Mouse (Mus musculus) limb, embryonic 14.5 days (tissue): ENCODE data around the gene Mei4. TPM values are rescaled to one million over a fixed set of nuclear protein-coding genes. Genes with fewer than 3 reads are reported as not detected.

Source experiments
- ATAC-seq: fragments of 200-750 bp; cut with Nextera tagmentation; 2 replicates; pipeline ENCODE4 v1.8.0; 2017; ENCODE audit warnings: low read depth, moderate number of reproducible peaks, moderate TSS enrichment; ENCODE audit not compliant: low FRiP score
- DNase-seq: peaks from one replicate; pipeline ENCODE4 v3.0.0-alpha.2; 2015; ENCODE audit warnings: low spot score
- H3K27ac ChIP-seq: fragments of 300-500 bp; sonication (generic); replicated peaks from 2 replicates; pipeline ENCODE4 v1.5.1; 2014; ENCODE audit warnings: low read depth, mild to moderate bottlenecking, low read length, moderate library complexity, mixed read lengths
- H3K27me3 ChIP-seq: fragments of 300-500 bp; sonication (generic); 2 replicates; pipeline ENCODE4 v1.6.1; 2014; ENCODE audit warnings: low read length, mixed read lengths; ENCODE audit not compliant: control insufficient read depth, insufficient read depth
- H3K36me3 ChIP-seq: fragments of 300-500 bp; sonication (generic); 2 replicates; pipeline ENCODE4 v1.6.1; 2014; ENCODE audit warnings: mild to moderate bottlenecking, low read length, moderate library complexity, mixed read lengths; ENCODE audit not compliant: control insufficient read depth, insufficient read depth
- H3K4me1 ChIP-seq: fragments of 300-500 bp; sonication (generic); 2 replicates; pipeline ENCODE4 v1.6.1; 2014; ENCODE audit warnings: antibody characterized with exemption, low read length, mixed read lengths; ENCODE audit not compliant: control insufficient read depth, insufficient read depth
- H3K4me2 ChIP-seq: fragments of 300-500 bp; sonication (generic); replicated peaks from 2 replicates; pipeline ENCODE4 v1.6.1; 2014; ENCODE audit warnings: low read depth, mild to moderate bottlenecking, low read length, moderate library complexity; ENCODE audit not compliant: severe bottlenecking
- H3K4me3 ChIP-seq: fragments of 300-500 bp; sonication (generic); replicated peaks from 2 replicates; pipeline ENCODE4 v1.5.1; 2014; ENCODE audit warnings: low read length
- H3K9ac ChIP-seq: fragments of 300-500 bp; sonication (generic); 2 replicates; pipeline ENCODE4 v1.6.1; 2014; ENCODE audit warnings: mild to moderate bottlenecking, low read depth, low read length, moderate library complexity; ENCODE audit not compliant: severe bottlenecking
- H3K9me3 ChIP-seq: fragments of 300-500 bp; sonication (generic); 2 replicates; pipeline ENCODE4 v1.6.1; 2016; ENCODE audit warnings: low read length; ENCODE audit not compliant: control insufficient read depth
- POLR2A ChIP-seq: fragments of 200-500 bp; IDR thresholded peaks from 2 replicates; pipeline ENCODE4 v1.8.0; 2012; ENCODE audit warnings: inconsistent platforms, mild to moderate bottlenecking, moderate library complexity, borderline replicate concordance; ENCODE audit not compliant: insufficient read depth, insufficient read length; ENCODE audit errors: extremely low read depth
- WGBS: fragments of 180-500 bp; shearing (Covaris S2); extraction: QIAGEN DNeasy Blood & Tissue Kit; methylation state at CpG from one replicate; pipeline ENCODE4 v1.1.7; 2014; 5-methylcytosine and 5-hydroxymethylcytosine counted together
- polyA plus RNA-seq, 2 experiments: library from polyadenylated mRNA; depleted of rRNA in 1 of 2; stranded (reverse) in 1 of 2; unstranded in 1 of 2; fragments of >200 nt; fragmentation: Nextera tagmentation in 1 of 2; extraction: Ambion mirVana in 1 of 2; gene quantifications; 2 replicates each; pipeline versions ENCODE4 v1.2.1 to v1.2.3; 2012 to 2014

Mei4 gene
- polyA plus RNA-seq, 2 experiments: 0.62 to 1.7 TPM

DNA sequence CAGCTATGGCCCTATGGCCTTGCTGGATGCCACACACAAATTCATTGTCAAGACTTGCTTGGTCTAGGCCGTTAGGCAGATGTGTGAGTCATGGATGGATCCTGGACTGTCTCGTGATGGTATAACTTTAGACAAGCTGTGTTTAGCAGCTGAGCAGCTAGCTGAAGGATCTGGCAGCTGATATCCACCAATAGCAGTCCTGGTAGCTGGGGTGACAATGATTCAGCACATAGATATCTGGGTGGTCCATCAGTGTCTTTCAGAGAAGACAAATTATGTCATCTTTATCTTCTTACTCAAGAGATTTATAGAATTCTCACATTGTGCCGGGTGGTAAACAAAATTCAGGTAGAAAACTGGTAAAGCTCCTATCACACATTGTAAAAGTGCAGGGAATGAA lies 93.4 kb downstream of the Mei4 start:
- DNase-seq: no peak
- Histone ChIP-seq H3K4me1 (no peaks in the 10 kb centered on the region), H3K4me2 (no peak overlapping the region), H3K9ac (no peak overlapping the region), H3K27ac (no peak overlapping the region), H3K4me3 (no peak overlapping the region), H3K9me3 (no peaks in the 10 kb centered on the region), H3K36me3 (no peaks in the 10 kb centered on the region), H3K27me3 (no peaks in the 10 kb centered on the region)
- WGBS: 73% methylated on average over 3 of the region's 3 CpGs
- ATAC-seq: no peak
- no peak for TF ChIP-seq POLR2A

GRCm38 (mm10) chr9:81957842-81958241 lies 94.4 kb downstream of the Mei4 start:
- TF ChIP-seq POLR2A: no peak
- H3K27ac ChIP-seq: no peak overlapping the region
- no peak for ATAC-seq
- no peak overlapping the region for H3K4me2 ChIP-seq
- DNase-seq: no peak
- no peaks in the 10 kb centered on the region for H3K27me3 ChIP-seq
- H3K36me3 ChIP-seq: no peaks in the 10 kb centered on the region
- WGBS: 48% methylated on average over 2 of the region's 2 CpGs
- H3K4me1 ChIP-seq: no peaks in the 10 kb centered on the region
- no peak overlapping the region for H3K4me3 ChIP-seq
- H3K9me3 ChIP-seq: no peaks in the 10 kb centered on the region
- no peak overlapping the region for H3K9ac ChIP-seq

- H3K9me3 ChIP-seq: no peaks in the 10 kb centered on the region
- H3K36me3 ChIP-seq: no peaks in the 10 kb centered on the region
- H3K9ac ChIP-seq: no peak overlapping the region
- H3K27me3 ChIP-seq: no peaks in the 10 kb centered on the region
- H3K4me2 ChIP-seq: no peak overlapping the region
- WGBS: 83% methylated on average over 1 of the region's 1 CpGs
- no peak overlapping the region for H3K27ac ChIP-seq
- TF ChIP-seq POLR2A: no peak
- H3K4me1 ChIP-seq: no peaks in the 10 kb centered on the region
- no peak for ATAC-seq
- no peak overlapping the region for H3K4me3 ChIP-seq
- no peak for DNase-seq
Observed at GRCm38 (mm10) chr9:81966765-81967164, 103.3 kb downstream of the Mei4 start.

- Histone ChIP-seq H3K9me3 (no peaks in the 10 kb centered on the region), H3K36me3 (no peaks in the 10 kb centered on the region), H3K4me2 (no peak overlapping the region), H3K4me1 (no peaks in the 10 kb centered on the region), H3K4me3 (no peak overlapping the region), H3K9ac (no peak overlapping the region), H3K27me3 (no peaks in the 10 kb centered on the region), H3K27ac (no peak overlapping the region)
- DNase-seq: no peak
- no peak for TF ChIP-seq POLR2A
- no peak for ATAC-seq
- WGBS: 64% methylated on average over 2 of the region's 2 CpGs
Observed at GRCm38 (mm10) chr9:81968935-81969334, 105.5 kb downstream of the Mei4 start.

- Histone ChIP-seq H3K9ac (no peak overlapping the region), H3K4me1 (no peaks in the 10 kb centered on the region), H3K4me2 (no peak overlapping the region), H3K9me3 (no peaks in the 10 kb centered on the region), H3K36me3 (no peaks in the 10 kb centered on the region), H3K27ac (no peak overlapping the region), H3K4me3 (no peak overlapping the region), H3K27me3 (no peaks in the 10 kb centered on the region)
- ATAC-seq: no peak
- WGBS: 91% methylated on average over 3 of the region's 3 CpGs
- no peak for TF ChIP-seq POLR2A
- no peak for DNase-seq
Observed at GRCm38 (mm10) chr9:81982461-81982860, 119.0 kb downstream of the Mei4 start.

DNA sequence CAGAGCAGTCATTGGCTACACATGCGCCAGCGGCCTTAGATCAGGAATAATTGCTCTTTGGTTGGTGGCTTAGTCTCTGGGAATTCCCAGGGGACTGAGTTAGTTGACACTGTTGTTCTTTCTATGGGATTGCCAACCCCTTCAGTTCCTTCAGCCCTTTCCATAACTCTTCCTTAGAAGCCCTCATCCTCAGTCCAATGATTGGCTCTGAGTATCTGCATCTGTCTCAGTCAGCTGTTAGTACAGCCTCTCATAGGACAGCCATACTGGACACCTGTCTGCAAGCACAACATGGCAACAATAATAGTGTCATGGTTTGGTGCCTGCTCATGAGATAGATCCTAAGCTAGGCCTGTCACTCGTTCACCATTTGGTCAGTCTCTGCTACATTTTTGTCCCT lies 149.5 kb downstream of the Mei4 start:
- Histone ChIP-seq H3K9ac (no peak overlapping the region), H3K36me3 (no peaks in the 10 kb centered on the region), H3K4me2 (no peak overlapping the region), H3K27me3 (no peaks in the 10 kb centered on the region), H3K27ac (no peak overlapping the region), H3K4me1 (no peaks in the 10 kb centered on the region), H3K4me3 (no peak overlapping the region), H3K9me3 (no peaks in the 10 kb centered on the region)
- no peak for ATAC-seq
- DNase-seq: no peak
- WGBS: 65% methylated on average over 3 of the region's 3 CpGs
- TF ChIP-seq POLR2A: no peak
